Mouse (Mus musculus) adrenal gland (tissue): Measurements from ENCODE around the gene Jmjd1c.

ENCODE experiments used
- intact Hi-C: fragments of 180-260 bp; cut with DNase I; formaldehyde crosslinking; loops from one replicate; pipeline ENCODE4 v1.15.1; 2025

Jmjd1c gene

GRCm38 (mm10) chr10:67126061-67126858, 30.3 kb downstream of the Jmjd1c start:
- intact Hi-C loops, result loop anchor here (5.0 to 10.0 kb wide), 2 partner anchors 34 to 59 kb away; no protein-coding TSS in a partner anchor

- intact Hi-C loops, result loop anchor here (5.0 to 10.0 kb wide), 2 partner anchors 35 to 58 kb away; no protein-coding TSS in a partner anchor
Observed at GRCm38 (mm10) chr10:67126859-67127758, 31.2 kb downstream of the Jmjd1c start.

- intact Hi-C loops, result loop anchor here (5.0 to 10.0 kb wide), 2 partner anchors 37 to 55 kb away; no protein-coding TSS in a partner anchor
Observed at GRCm38 (mm10) chr10:67129531-67129930, 33.6 kb downstream of the Jmjd1c start.

- intact Hi-C loops, result no loop called here
Observed at GRCm38 (mm10) chr10:67131709-67132108, 35.8 kb downstream of the Jmjd1c start.

GRCm38 (mm10) chr10:67134322-67134721, 38.4 kb downstream of the Jmjd1c start:
- intact Hi-C loops, result no loop called here

GRCm38 (mm10) chr10:67137437-67137836, 41.5 kb downstream of the Jmjd1c start:
- intact Hi-C loops, result loop anchor here (5.0 kb wide), 1 partner anchor 230 kb away; no protein-coding TSS in a partner anchor

- intact Hi-C loops, result no loop called here
Observed at GRCm38 (mm10) chr10:67143661-67144060, 47.7 kb downstream of the Jmjd1c start.

GRCm38 (mm10) chr10:67144269-67144668, 48.3 kb downstream of the Jmjd1c start:
- intact Hi-C loops, result no loop called here

- intact Hi-C loops, result no loop called here
Observed at GRCm38 (mm10) chr10:67145623-67146022, 49.7 kb downstream of the Jmjd1c start.

GRCm38 (mm10) chr10:67151766-67152165, 55.8 kb downstream of the Jmjd1c start:
- intact Hi-C loops, result no loop called here

GRCm38 (mm10) chr10:67154647-67155046, 58.7 kb downstream of the Jmjd1c start:
- intact Hi-C loops, result no loop called here

GRCm38 (mm10) chr10:67174049-67174448, 78.1 kb downstream of the Jmjd1c start:
- intact Hi-C loops, result no loop called here

GRCm38 (mm10) chr10:67176031-67176430, 80.1 kb downstream of the Jmjd1c start:
- intact Hi-C loops, result no loop called here

GRCm38 (mm10) chr10:67176932-67177331, 81.0 kb downstream of the Jmjd1c start:
- intact Hi-C loops, result no loop called here

GRCm38 (mm10) chr10:67177410-67177809, 81.5 kb downstream of the Jmjd1c start:
- intact Hi-C loops, result no loop called here

GRCm38 (mm10) chr10:67180021-67180420, 84.1 kb downstream of the Jmjd1c start:
- intact Hi-C loops, result loop anchor here (10.0 kb wide), 1 partner anchor 55 kb away; no protein-coding TSS in a partner anchor

- intact Hi-C loops, result loop anchor here (10.0 kb wide), 1 partner anchor 56 kb away; no protein-coding TSS in a partner anchor
Observed at GRCm38 (mm10) chr10:67180799-67181198, 84.9 kb downstream of the Jmjd1c start.

- intact Hi-C loops, result loop anchor here (10.0 kb wide), 1 partner anchor 58 kb away; no protein-coding TSS in a partner anchor
Observed at GRCm38 (mm10) chr10:67182651-67183050, 86.7 kb downstream of the Jmjd1c start.

GRCm38 (mm10) chr10:67183086-67183485, 87.2 kb downstream of the Jmjd1c start:
- intact Hi-C loops, result loop anchor here (10.0 kb wide), 1 partner anchor 58 kb away; no protein-coding TSS in a partner anchor

GRCm38 (mm10) chr10:67184441-67185070, 88.6 kb downstream of the Jmjd1c start:
- intact Hi-C loops, result loop anchor here (10.0 kb wide), 1 partner anchor 60 kb away; no protein-coding TSS in a partner anchor
